Mouse (Mus musculus) heart, embryonic 13.5 days (tissue): ENCODE results near the gene Atmin. TPM values are rescaled to one million over a fixed set of nuclear protein-coding genes. Genes with fewer than 3 reads are reported as not detected.
A peak's percentile ranks its signal among the peaks of the same experiment; 100 is the strongest.

ENCODE experiments used
- ATAC-seq: fragments of 200-750 bp; cut with Nextera tagmentation; 2 replicates; pipeline ENCODE4 v1.8.0; 2017; ENCODE audit warnings: moderate TSS enrichment; ENCODE audit not compliant: insufficient number of reproducible peaks, low FRiP score, low TSS enrichment; ENCODE audit errors: extremely low read depth
- H3K27ac ChIP-seq: fragments of 300-500 bp; sonication (generic); replicated peaks from 2 replicates; pipeline ENCODE4 v1.5.1; 2015; ENCODE audit warnings: moderate library complexity, mild to moderate bottlenecking, inconsistent platforms
- H3K27me3 ChIP-seq: fragments of 300-500 bp; sonication (generic); replicated peaks from 2 replicates; pipeline ENCODE4 v1.6.1; 2015; ENCODE audit warnings: mild to moderate bottlenecking, inconsistent platforms
- H3K36me3 ChIP-seq: fragments of 300-500 bp; sonication (generic); 2 replicates; pipeline ENCODE4 v1.6.1; 2015; ENCODE audit warnings: mild to moderate bottlenecking, inconsistent platforms
- H3K4me1 ChIP-seq: fragments of 300-500 bp; sonication (generic); 2 replicates; pipeline ENCODE4 v1.6.1; 2015; ENCODE audit warnings: inconsistent platforms
- H3K4me2 ChIP-seq: fragments of 300-500 bp; sonication (generic); 2 replicates; pipeline ENCODE4 v1.6.1; 2015; ENCODE audit warnings: inconsistent platforms, mild to moderate bottlenecking, moderate library complexity
- H3K4me3 ChIP-seq: fragments of 300-500 bp; sonication (generic); 2 replicates; pipeline ENCODE4 v1.5.1; 2015; ENCODE audit warnings: moderate library complexity, mild to moderate bottlenecking, inconsistent platforms
- H3K9ac ChIP-seq: fragments of 300-500 bp; sonication (generic); 2 replicates; pipeline ENCODE4 v1.6.1; 2015; ENCODE audit warnings: inconsistent platforms, mild to moderate bottlenecking, moderate library complexity
- H3K9me3 ChIP-seq: fragments of 300-500 bp; sonication (generic); 2 replicates; pipeline ENCODE4 v1.6.1; 2016; ENCODE audit warnings: inconsistent platforms
- WGBS: fragments of 180-500 bp; shearing (Covaris S2); methylation state at CpG from one replicate; pipeline ENCODE4 v1.1.7; 2015; ENCODE audit warnings: mixed read lengths; 5-methylcytosine and 5-hydroxymethylcytosine counted together
- polyA plus RNA-seq: library from polyadenylated mRNA; unstranded; fragments of >200 nt; fragmentation: Nextera tagmentation; extraction: Ambion mirVana; gene quantifications from 2 replicates; pipeline ENCODE4 v1.2.1, GENCODE M21; 2015

Gene Atmin
- polyA plus RNA-seq, 1 experiment from 2014 or later, result 8.8 TPM

GRCm38 (mm10) chr8:116951778-116952177 is 8.6 kb downstream of the Atmin start:
- Histone ChIP-seq H3K9ac (no peak overlapping the region), H3K4me3 (no peak overlapping the region), H3K36me3 (peaks cover 40% of the 10 kb centered on the region), H3K4me2 (no peak overlapping the region), H3K4me1 (peaks cover 33% of the 10 kb centered on the region), H3K9me3 (no peaks in the 10 kb centered on the region), H3K27ac (no peak overlapping the region), H3K27me3 (no peaks in the 10 kb centered on the region)
- 90% methylated on average over 2 of the region's 2 CpGs for WGBS
- no peak for ATAC-seq

DNA sequence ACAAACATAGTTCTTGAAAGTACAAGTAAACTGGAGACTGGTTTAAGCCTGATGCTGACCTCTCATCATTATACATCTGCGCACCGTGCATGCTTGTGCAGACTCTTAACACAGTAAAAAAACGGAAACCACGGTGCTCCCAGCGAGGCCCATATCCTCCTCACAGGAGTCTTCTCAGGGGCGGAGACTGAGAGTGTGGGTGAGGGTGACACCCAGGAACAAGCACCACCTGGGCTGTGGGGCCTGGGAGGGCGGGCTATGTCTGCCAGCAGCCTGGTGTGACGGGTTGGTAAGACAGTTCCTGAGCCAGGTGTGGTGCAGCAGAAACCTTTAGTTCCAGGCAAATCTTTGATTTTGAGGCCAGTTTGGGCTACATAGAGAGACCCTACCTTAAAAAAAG is 9.2 kb downstream of the Atmin start:
- ATAC-seq, result no peak
- H3K9ac ChIP-seq, result no peak overlapping the region
- no peaks in the 10 kb centered on the region for H3K9me3 ChIP-seq
- H3K27ac ChIP-seq, result no peak overlapping the region
- peaks cover 27% of the 10 kb centered on the region for H3K4me1 ChIP-seq
- no peaks in the 10 kb centered on the region for H3K27me3 ChIP-seq
- 88% methylated on average over 8 of the region's 8 CpGs for WGBS
- peaks cover 47% of the 10 kb centered on the region for H3K36me3 ChIP-seq
- no peak overlapping the region for H3K4me2 ChIP-seq
- no peak overlapping the region for H3K4me3 ChIP-seq

DNA sequence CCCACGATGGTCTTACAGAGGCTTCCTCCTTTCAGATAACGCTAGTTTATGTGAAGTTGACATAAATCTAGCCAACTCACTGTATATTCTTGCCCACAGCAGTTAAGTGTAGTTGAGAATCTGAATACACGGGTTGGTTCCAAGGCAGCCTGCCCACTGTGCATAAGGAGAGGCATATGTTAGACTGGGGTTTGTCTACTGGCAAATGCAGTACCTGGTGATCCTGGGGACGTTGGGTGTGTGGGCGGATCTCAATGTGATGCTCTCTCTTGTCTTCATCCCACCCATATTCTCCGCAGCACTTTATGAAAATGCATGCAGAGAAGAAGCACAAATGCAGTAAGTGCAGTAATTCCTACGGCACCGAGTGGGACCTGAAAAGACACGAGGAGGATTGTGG is 11.2 kb downstream of the Atmin start:
- H3K4me3 ChIP-seq, result no peak overlapping the region
- H3K27me3 ChIP-seq, result no peaks in the 10 kb centered on the region
- no peak overlapping the region for H3K27ac ChIP-seq
- H3K4me1 ChIP-seq, result peaks cover 17% of the 10 kb centered on the region
- WGBS, result 87% methylated on average over 9 of the region's 9 CpGs
- no peak overlapping the region for H3K4me2 ChIP-seq
- no peak overlapping the region for H3K9ac ChIP-seq
- H3K9me3 ChIP-seq, result no peaks in the 10 kb centered on the region
- H3K36me3 ChIP-seq, result peaks cover 67% of the 10 kb centered on the region
- no peak for ATAC-seq

DNA sequence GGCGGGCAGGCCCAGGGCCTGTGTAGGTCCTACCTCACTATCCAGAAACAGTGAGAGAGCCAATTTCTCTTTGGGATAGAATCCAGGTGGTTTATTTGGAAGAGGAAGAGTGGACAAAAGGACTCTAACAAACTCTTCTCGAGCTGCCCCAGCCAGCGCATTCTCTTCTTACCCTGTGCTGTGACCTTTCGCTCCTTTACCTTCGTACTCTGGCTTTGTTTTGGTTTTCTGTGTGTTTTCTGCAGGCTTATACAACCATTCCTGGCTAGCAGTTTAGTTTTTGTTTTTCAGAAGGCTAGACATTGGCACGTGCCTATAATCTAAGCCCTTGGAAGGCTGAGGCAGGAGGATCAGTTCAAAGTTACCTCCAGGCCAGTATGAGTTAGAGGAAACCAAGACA is 26.3 kb downstream of the Atmin start:
- H3K27me3 ChIP-seq, result no peaks in the 10 kb centered on the region
- H3K27ac ChIP-seq, result no peak overlapping the region
- no peaks in the 10 kb centered on the region for H3K9me3 ChIP-seq
- H3K4me1 ChIP-seq, result no peaks in the 10 kb centered on the region
- no peak overlapping the region for H3K4me2 ChIP-seq
- 83% methylated on average over 6 of the region's 6 CpGs for WGBS
- no peaks in the 10 kb centered on the region for H3K36me3 ChIP-seq
- no peak overlapping the region for H3K4me3 ChIP-seq
- H3K9ac ChIP-seq, result no peak overlapping the region
- ATAC-seq, result no peak

DNA sequence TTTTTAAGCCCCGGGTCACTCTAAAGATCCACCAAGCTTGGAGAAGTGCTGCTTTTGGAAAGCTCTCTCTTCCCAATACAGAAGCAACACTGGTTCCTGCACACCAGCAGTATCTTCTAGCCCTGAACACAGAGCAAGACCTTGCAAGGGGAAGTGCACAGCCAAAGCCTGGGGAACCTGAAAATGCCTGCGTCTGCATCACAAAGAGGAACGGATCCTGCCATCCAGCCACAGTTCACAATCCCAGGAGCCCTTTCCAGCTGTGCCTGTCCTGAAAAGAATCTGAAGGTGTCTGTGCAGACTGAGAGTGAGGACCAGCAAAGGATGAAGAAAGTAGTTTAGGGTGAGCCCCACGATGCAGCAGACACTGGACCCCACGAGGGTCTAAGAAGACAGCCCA is 31.9 kb downstream of the Atmin start:
- peaks cover 11% of the 10 kb centered on the region for H3K4me1 ChIP-seq
- no peak for ATAC-seq
- WGBS, result 39% methylated on average over 5 of the region's 5 CpGs
- H3K4me3 ChIP-seq, result no peak overlapping the region
- H3K27ac ChIP-seq, result no peak overlapping the region
- H3K9me3 ChIP-seq, result no peaks in the 10 kb centered on the region
- no peak overlapping the region for H3K9ac ChIP-seq
- H3K4me2 ChIP-seq, result no peak overlapping the region
- H3K36me3 ChIP-seq, result no peaks in the 10 kb centered on the region
- no peaks in the 10 kb centered on the region for H3K27me3 ChIP-seq

GRCm38 (mm10) chr8:116975606-116976005 is 32.4 kb downstream of the Atmin start:
- H3K9ac ChIP-seq, result no peak overlapping the region

GRCm38 (mm10) chr8:116978052-116978451 is 34.9 kb downstream of the Atmin start:
- H3K9me3 ChIP-seq, result no peaks in the 10 kb centered on the region
- WGBS, result 33% methylated on average over 8 of the region's 8 CpGs
- H3K4me1 ChIP-seq, result peaks cover 12% of the 10 kb centered on the region
- no peaks in the 10 kb centered on the region for H3K27me3 ChIP-seq
- H3K4me2 ChIP-seq, result peak overlapping the region; percentile 69
- H3K27ac ChIP-seq, result no peak overlapping the region
- ATAC-seq, result no peak
- peak overlapping the region; percentile 73 for H3K4me3 ChIP-seq
- H3K9ac ChIP-seq, result peak overlapping the region; percentile 72
- H3K36me3 ChIP-seq, result peaks cover 15% of the 10 kb centered on the region

More at GRCm38 (mm10) chr8:116975606-116976005, 32.4 kb downstream of the Atmin start:
- Histone ChIP-seq H3K4me1 (peaks cover 12% of the 10 kb centered on the region), H3K4me2 (no peak overlapping the region), H3K27me3 (no peaks in the 10 kb centered on the region), H3K36me3 (no peaks in the 10 kb centered on the region), H3K27ac (no peak overlapping the region), H3K9me3 (no peaks in the 10 kb centered on the region), H3K4me3 (no peak overlapping the region)
- 59% methylated on average over 5 of the region's 5 CpGs for WGBS
- ATAC-seq, result no peak

DNA sequence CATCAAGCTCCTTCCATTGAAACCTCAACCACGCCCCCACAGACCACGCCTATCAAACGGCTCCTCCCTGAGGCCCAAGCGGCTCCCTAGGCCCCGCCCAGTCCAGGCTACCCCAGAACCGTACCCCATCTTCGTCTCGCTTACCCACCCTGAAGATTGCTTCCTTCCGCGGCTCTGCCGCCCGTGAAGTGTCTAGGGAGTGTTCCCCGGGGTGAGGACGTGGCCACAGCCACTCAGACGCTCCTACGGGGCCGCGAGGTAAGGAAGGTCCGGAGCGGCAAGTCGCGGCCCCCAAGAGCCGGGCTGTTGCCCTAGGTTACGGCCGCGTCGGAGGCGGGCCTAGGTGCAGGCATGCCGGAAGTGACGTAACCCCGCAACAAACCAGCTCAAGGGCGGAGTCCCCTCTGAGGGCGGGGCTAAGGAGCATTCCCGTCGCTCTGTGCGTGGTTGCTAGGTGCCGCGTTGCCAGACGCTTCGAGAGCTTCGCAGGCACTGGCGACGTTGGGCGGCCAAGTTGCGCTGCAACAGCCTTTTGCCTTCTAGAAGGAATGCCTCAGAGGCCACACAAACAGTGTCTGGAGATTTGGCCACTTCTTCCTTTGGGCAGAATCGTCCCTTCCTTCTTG is 35.6 kb downstream of the Atmin start, which contains the start of gene 1700030J22Rik:
1700030J22Rik (minus strand) TSS at position 329 of the 626 bp plus-strand sequence.
- H3K36me3 ChIP-seq, result peaks cover 22% of the 10 kb centered on the region
- peak within 1 kb of the TSS; percentile 73 for H3K4me3 ChIP-seq
- H3K27ac ChIP-seq, result no peak within 1 kb of the TSS
- peak within 1 kb of the TSS; percentile 69 for H3K4me2 ChIP-seq
- no peaks in the 10 kb centered on the region for H3K9me3 ChIP-seq
- WGBS, result under 1% methylated on average over 46 of the region's 46 CpGs
- peaks cover 12% of the 10 kb centered on the region for H3K4me1 ChIP-seq
- H3K27me3 ChIP-seq, result no peaks in the 10 kb centered on the region
- ATAC-seq, result peak; percentile 99
- H3K9ac ChIP-seq, result peak within 1 kb of the TSS; percentile 72

DNA sequence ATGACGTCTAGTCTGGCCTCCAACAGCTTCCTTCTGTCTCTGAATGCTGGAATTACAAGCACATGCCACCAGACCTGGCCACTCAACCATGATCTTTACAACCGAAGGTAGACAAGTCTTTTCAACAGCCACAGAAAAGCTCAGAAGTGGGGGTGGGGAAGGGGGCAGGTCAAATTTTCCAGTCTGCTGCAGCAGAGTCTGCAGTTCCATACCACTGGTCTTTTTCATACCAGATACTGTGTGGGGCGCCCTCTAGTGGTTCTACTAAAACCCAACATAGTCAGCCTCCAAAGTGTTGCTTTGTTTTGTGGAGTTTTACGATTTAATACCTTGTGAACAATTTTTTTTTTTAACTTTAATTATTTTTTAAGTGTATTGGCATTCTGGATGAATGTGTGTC is 36.9 kb downstream of the Atmin start:
- Histone ChIP-seq H3K4me2 (peak overlapping the region; percentile 42), H3K4me1 (peaks cover 12% of the 10 kb centered on the region), H3K9me3 (no peaks in the 10 kb centered on the region), H3K27me3 (no peaks in the 10 kb centered on the region), H3K4me3 (peak overlapping the region; percentile 13; the same call in 1 of the 2 replicates), H3K36me3 (peaks cover 35% of the 10 kb centered on the region), H3K27ac (no peak overlapping the region), H3K9ac (no peak overlapping the region)
- 21% methylated on average over 4 of the region's 4 CpGs for WGBS
- no peak for ATAC-seq

DNA sequence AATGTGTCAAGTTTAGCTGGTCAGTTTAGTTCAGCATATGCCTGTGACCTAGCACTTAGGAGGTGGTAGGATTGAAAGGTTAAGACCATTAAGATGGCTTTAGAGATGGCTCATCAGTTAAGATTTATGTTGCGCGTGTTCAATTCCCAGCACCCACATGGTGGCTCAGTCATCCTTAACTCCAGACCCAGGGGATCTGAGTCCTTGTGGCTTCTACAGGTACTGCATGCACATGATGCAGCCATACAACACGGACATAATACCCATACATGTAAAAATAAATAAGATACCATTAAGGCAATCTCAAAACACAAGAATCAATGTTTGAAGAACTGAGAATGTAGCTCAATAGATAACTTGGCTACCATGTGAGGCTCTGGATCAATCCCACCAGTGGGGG is 46.6 kb downstream of the Atmin start:
- 96% methylated on average over 3 of the region's 3 CpGs for WGBS
- H3K4me1 ChIP-seq, result peaks cover 20% of the 10 kb centered on the region
- no peak overlapping the region for H3K4me3 ChIP-seq
- no peak overlapping the region for H3K9ac ChIP-seq
- no peak overlapping the region for H3K4me2 ChIP-seq
- H3K9me3 ChIP-seq, result no peaks in the 10 kb centered on the region
- H3K27me3 ChIP-seq, result no peaks in the 10 kb centered on the region
- no peak overlapping the region for H3K27ac ChIP-seq
- H3K36me3 ChIP-seq, result peaks cover 44% of the 10 kb centered on the region
- ATAC-seq, result no peak

DNA sequence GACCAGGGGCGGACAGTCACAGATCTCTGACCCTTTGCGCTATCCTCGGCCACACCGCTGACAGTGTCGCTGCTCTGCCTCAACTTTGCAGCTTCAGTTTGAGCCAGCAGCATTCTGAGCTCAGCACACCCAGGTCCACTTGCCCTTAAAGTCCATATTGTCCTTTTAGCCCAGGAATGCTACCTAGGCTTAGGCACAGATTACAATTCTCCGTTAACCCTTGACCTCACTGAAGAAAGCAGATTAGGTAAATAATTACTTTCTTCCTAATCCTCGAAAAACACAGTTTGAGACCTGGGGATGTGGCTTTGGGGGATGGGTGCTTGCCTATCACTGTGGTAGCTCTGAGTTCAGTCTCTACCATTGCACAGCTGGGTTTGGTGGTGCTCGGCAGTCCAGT is 48.0 kb downstream of the Atmin start:
- no peak for ATAC-seq
- Histone ChIP-seq H3K4me2 (no peak overlapping the region), H3K36me3 (peaks cover 31% of the 10 kb centered on the region), H3K4me1 (peaks cover 20% of the 10 kb centered on the region), H3K27me3 (no peaks in the 10 kb centered on the region), H3K4me3 (no peak overlapping the region), H3K9me3 (no peaks in the 10 kb centered on the region), H3K27ac (no peak overlapping the region), H3K9ac (no peak overlapping the region)
- 86% methylated on average over 8 of the region's 8 CpGs for WGBS
